Mouse (Mus musculus): Measurements from ENCODE around the gene Bcorl1. TPM values are rescaled to one million over a fixed set of nuclear protein-coding genes. Genes with fewer than 3 reads are reported as not detected.

Gene Bcorl1
- polyA plus RNA-seq, 1 experiment from 2014 or later = 8.1 TPM

GRCm38 (mm10) chrX:48441548-48441947 is 100.4 kb downstream of the Bcorl1 start:
- WGBS = 86% methylated on average over 6 of the region's 6 CpGs
- H3K4me1 ChIP-seq (replicated peaks; ENCODE audit: control insufficient read depth, insufficient read depth, low read length) = no peaks in the 10 kb centered on the region
- no peak overlapping the region for H3K4me3 ChIP-seq (ENCODE audit: low read depth, low read length)
- ATAC-seq (replicated peaks; ENCODE audit: low FRiP score) = no peak
- no peaks in the 10 kb centered on the region for H3K9me3 ChIP-seq (ENCODE audit: control insufficient read depth, low read length)
- DNase-seq (ENCODE audit: low spot score) = no peak
- no peak overlapping the region for H3K4me2 ChIP-seq (ENCODE audit: low read depth, low read length, severe bottlenecking)
- no peak overlapping the region for H3K9ac ChIP-seq (ENCODE audit: low read length)
- H3K27ac ChIP-seq (ENCODE audit: low read depth, low read length) = no peak overlapping the region
- H3K27me3 ChIP-seq (ENCODE audit: control insufficient read depth, insufficient read depth, low read length) = no peaks in the 10 kb centered on the region
- H3K36me3 ChIP-seq (ENCODE audit: control insufficient read depth, insufficient read depth, low read length) = no peaks in the 10 kb centered on the region

- Histone ChIP-seq H3K4me1 (replicated peaks; ENCODE audit: control insufficient read depth, insufficient read depth, low read length) (no peaks in the 10 kb centered on the region), H3K27me3 (ENCODE audit: control insufficient read depth, insufficient read depth, low read length) (no peaks in the 10 kb centered on the region), H3K4me3 (ENCODE audit: low read depth, low read length) (no peak overlapping the region), H3K4me2 (ENCODE audit: low read depth, low read length, severe bottlenecking) (no peak overlapping the region), H3K27ac (ENCODE audit: low read depth, low read length) (no peak overlapping the region), H3K9ac (ENCODE audit: low read length) (no peak overlapping the region), H3K36me3 (ENCODE audit: control insufficient read depth, insufficient read depth, low read length) (no peaks in the 10 kb centered on the region), H3K9me3 (ENCODE audit: control insufficient read depth, low read length) (no peaks in the 10 kb centered on the region)
- 89% methylated on average over 7 of the region's 7 CpGs for WGBS
- ATAC-seq (replicated peaks; ENCODE audit: low FRiP score) (no peak), DNase-seq (ENCODE audit: low spot score) (no peak)
These were observed 100.8 kb downstream of the Bcorl1 start for GRCm38 (mm10) chrX:48441954-48442353.

- H3K9ac ChIP-seq (ENCODE audit: low read length) = no peak overlapping the region
- H3K4me3 ChIP-seq (ENCODE audit: low read depth, low read length) = no peak overlapping the region
- H3K4me2 ChIP-seq (ENCODE audit: low read depth, low read length, severe bottlenecking) = no peak overlapping the region
- no peak for ATAC-seq (replicated peaks; ENCODE audit: low FRiP score)
- H3K9me3 ChIP-seq (ENCODE audit: control insufficient read depth, low read length) = no peaks in the 10 kb centered on the region
- WGBS = 89% methylated on average over 4 of the region's 4 CpGs
- no peaks in the 10 kb centered on the region; the same call in 1 of the 2 replicates for H3K4me1 ChIP-seq (replicated peaks; ENCODE audit: control insufficient read depth, insufficient read depth, low read length)
- no peak overlapping the region for H3K27ac ChIP-seq (ENCODE audit: low read depth, low read length)
- no peak for DNase-seq (ENCODE audit: low spot score)
- H3K36me3 ChIP-seq (ENCODE audit: control insufficient read depth, insufficient read depth, low read length) = no peaks in the 10 kb centered on the region
- no peaks in the 10 kb centered on the region for H3K27me3 ChIP-seq (ENCODE audit: control insufficient read depth, insufficient read depth, low read length)
These were observed 103.5 kb downstream of the Bcorl1 start for GRCm38 (mm10) chrX:48444677-48445076.

GRCm38 (mm10) chrX:48449646-48450045 is 108.5 kb downstream of the Bcorl1 start:
- DNase-seq (ENCODE audit: low spot score) (no peak), ATAC-seq (replicated peaks; ENCODE audit: low FRiP score) (no peak)
- H3K9ac ChIP-seq (ENCODE audit: low read length) = no peak overlapping the region
- no peaks in the 10 kb centered on the region for H3K9me3 ChIP-seq (ENCODE audit: control insufficient read depth, low read length)
- no peaks in the 10 kb centered on the region for H3K36me3 ChIP-seq (ENCODE audit: control insufficient read depth, insufficient read depth, low read length)
- peaks cover 2% of the 10 kb centered on the region; the same call in 1 of the 2 replicates for H3K4me1 ChIP-seq (replicated peaks; ENCODE audit: control insufficient read depth, insufficient read depth, low read length)
- H3K27me3 ChIP-seq (ENCODE audit: control insufficient read depth, insufficient read depth, low read length) = peaks cover 20% of the 10 kb centered on the region
- H3K4me3 ChIP-seq (ENCODE audit: low read depth, low read length) = no peak overlapping the region
- H3K27ac ChIP-seq (ENCODE audit: low read depth, low read length) = no peak overlapping the region
- no peak overlapping the region for H3K4me2 ChIP-seq (ENCODE audit: low read depth, low read length, severe bottlenecking)
- WGBS = 20% methylated on average over 10 of the region's 10 CpGs

- peak overlapping the region; percentile 40 for H3K4me2 ChIP-seq (ENCODE audit: low read depth, low read length, severe bottlenecking)
- H3K9me3 ChIP-seq (ENCODE audit: control insufficient read depth, low read length) = no peaks in the 10 kb centered on the region
- peaks cover 2% of the 10 kb centered on the region; the same call in 1 of the 2 replicates for H3K4me1 ChIP-seq (replicated peaks; ENCODE audit: control insufficient read depth, insufficient read depth, low read length)
- 34% methylated on average over 9 of the region's 9 CpGs for WGBS
- no peak overlapping the region for H3K9ac ChIP-seq (ENCODE audit: low read length)
- peaks cover 21% of the 10 kb centered on the region for H3K27me3 ChIP-seq (ENCODE audit: control insufficient read depth, insufficient read depth, low read length)
- ATAC-seq (replicated peaks; ENCODE audit: low FRiP score) (no peak), DNase-seq (ENCODE audit: low spot score) (no peak)
- no peak overlapping the region; the same call in 1 of the 2 replicates for H3K4me3 ChIP-seq (ENCODE audit: low read depth, low read length)
- no peak overlapping the region for H3K27ac ChIP-seq (ENCODE audit: low read depth, low read length)
- no peaks in the 10 kb centered on the region for H3K36me3 ChIP-seq (ENCODE audit: control insufficient read depth, insufficient read depth, low read length)
These were observed 111.2 kb downstream of the Bcorl1 start for GRCm38 (mm10) chrX:48452231-48452890.

GRCm38 (mm10) chrX:48452931-48453673 is 111.9 kb downstream of the Bcorl1 start:
- DNase-seq (ENCODE audit: low spot score) (peak; percentile 59), ATAC-seq (replicated peaks; ENCODE audit: low FRiP score) (no peak; the same call in 1 of the 2 replicates)
- Histone ChIP-seq H3K9me3 (ENCODE audit: control insufficient read depth, low read length) (no peaks in the 10 kb centered on the region), H3K4me3 (ENCODE audit: low read depth, low read length) (peak overlapping the region; percentile 38), H3K4me2 (ENCODE audit: low read depth, low read length, severe bottlenecking) (peak overlapping the region; percentile 40), H3K27me3 (ENCODE audit: control insufficient read depth, insufficient read depth, low read length) (peaks cover 21% of the 10 kb centered on the region), H3K9ac (ENCODE audit: low read length) (peak overlapping the region; percentile 8; the same call in 1 of the 2 replicates), H3K36me3 (ENCODE audit: control insufficient read depth, insufficient read depth, low read length) (no peaks in the 10 kb centered on the region), H3K4me1 (replicated peaks; ENCODE audit: control insufficient read depth, insufficient read depth, low read length) (peaks cover 2% of the 10 kb centered on the region; the same call in 1 of the 2 replicates), H3K27ac (ENCODE audit: low read depth, low read length) (no peak overlapping the region)
- 21% methylated on average over 45 of the region's 71 CpGs for WGBS

GRCm38 (mm10) chrX:48453736-48454494 is 112.8 kb downstream of the Bcorl1 start:
- Histone ChIP-seq H3K36me3 (ENCODE audit: control insufficient read depth, insufficient read depth, low read length) (no peaks in the 10 kb centered on the region), H3K4me2 (ENCODE audit: low read depth, low read length, severe bottlenecking) (peak overlapping the region; percentile 40; the same call in 1 of the 2 replicates), H3K9ac (ENCODE audit: low read length) (peak overlapping the region; percentile 8; the same call in 1 of the 2 replicates), H3K4me1 (replicated peaks; ENCODE audit: control insufficient read depth, insufficient read depth, low read length) (peaks cover 2% of the 10 kb centered on the region; the same call in 1 of the 2 replicates), H3K27ac (ENCODE audit: low read depth, low read length) (no peak overlapping the region), H3K4me3 (ENCODE audit: low read depth, low read length) (peak overlapping the region; percentile 38), H3K9me3 (ENCODE audit: control insufficient read depth, low read length) (no peaks in the 10 kb centered on the region), H3K27me3 (ENCODE audit: control insufficient read depth, insufficient read depth, low read length) (peaks cover 21% of the 10 kb centered on the region)
- ATAC-seq (replicated peaks; ENCODE audit: low FRiP score) (peak; percentile 72), DNase-seq (ENCODE audit: low spot score) (peak; percentile 74)
- 19% methylated on average over 36 of the region's 91 CpGs for WGBS

- ATAC-seq (replicated peaks; ENCODE audit: low FRiP score) (peak; percentile 29; the same call in 1 of the 2 replicates), DNase-seq (ENCODE audit: low spot score) (no peak)
- H3K36me3 ChIP-seq (ENCODE audit: control insufficient read depth, insufficient read depth, low read length) = no peaks in the 10 kb centered on the region
- WGBS = 15% methylated on average over 14 of the region's 21 CpGs
- no peaks in the 10 kb centered on the region for H3K9me3 ChIP-seq (ENCODE audit: control insufficient read depth, low read length)
- H3K4me1 ChIP-seq (replicated peaks; ENCODE audit: control insufficient read depth, insufficient read depth, low read length) = peaks cover 2% of the 10 kb centered on the region; the same call in 1 of the 2 replicates
- peak overlapping the region; percentile 38 for H3K4me3 ChIP-seq (ENCODE audit: low read depth, low read length)
- peaks cover 21% of the 10 kb centered on the region for H3K27me3 ChIP-seq (ENCODE audit: control insufficient read depth, insufficient read depth, low read length)
- H3K27ac ChIP-seq (ENCODE audit: low read depth, low read length) = no peak overlapping the region
- H3K4me2 ChIP-seq (ENCODE audit: low read depth, low read length, severe bottlenecking) = peak overlapping the region; percentile 40; the same call in 1 of the 2 replicates
- no peak overlapping the region for H3K9ac ChIP-seq (ENCODE audit: low read length)
These were observed 113.3 kb downstream of the Bcorl1 start for GRCm38 (mm10) chrX:48454495-48454878.

Data from forebrain, embryonic 11.5 days (tissue).